Mouse (Mus musculus): ENCODE measurements around the gene Dlg2. TPM values are rescaled to one million over a fixed set of nuclear protein-coding genes. Genes with fewer than 3 reads are reported as not detected.

Dlg2 gene
- polyA plus RNA-seq, 1 experiment from 2014 or later = 4.3 TPM

GRCm38 (mm10) chr7:91173560-91173959 is 697.1 kb downstream of the Dlg2 start:
- no peak overlapping the region for H3K4me2 ChIP-seq (ENCODE audit: low read depth, low read length)
- no peak overlapping the region for H3K9ac ChIP-seq (ENCODE audit: low read length)
- no peaks in the 10 kb centered on the region for H3K9me3 ChIP-seq (replicated peaks; ENCODE audit: control insufficient read depth, low read length)
- H3K4me3 ChIP-seq (replicated peaks; ENCODE audit: low read length) = no peak overlapping the region
- no peak for ATAC-seq (ENCODE audit: insufficient read depth, low FRiP score)
- no peak overlapping the region for H3K27ac ChIP-seq (ENCODE audit: low read length)
- no peaks in the 10 kb centered on the region for H3K27me3 ChIP-seq (ENCODE audit: control insufficient read depth, insufficient read depth, low read length)
- H3K36me3 ChIP-seq (ENCODE audit: control insufficient read depth, insufficient read depth, low read length) = no peaks in the 10 kb centered on the region
- WGBS = 91% methylated on average over 2 of the region's 2 CpGs
- H3K4me1 ChIP-seq (ENCODE audit: control insufficient read depth, insufficient read depth, low read length) = no peaks in the 10 kb centered on the region

DNA sequence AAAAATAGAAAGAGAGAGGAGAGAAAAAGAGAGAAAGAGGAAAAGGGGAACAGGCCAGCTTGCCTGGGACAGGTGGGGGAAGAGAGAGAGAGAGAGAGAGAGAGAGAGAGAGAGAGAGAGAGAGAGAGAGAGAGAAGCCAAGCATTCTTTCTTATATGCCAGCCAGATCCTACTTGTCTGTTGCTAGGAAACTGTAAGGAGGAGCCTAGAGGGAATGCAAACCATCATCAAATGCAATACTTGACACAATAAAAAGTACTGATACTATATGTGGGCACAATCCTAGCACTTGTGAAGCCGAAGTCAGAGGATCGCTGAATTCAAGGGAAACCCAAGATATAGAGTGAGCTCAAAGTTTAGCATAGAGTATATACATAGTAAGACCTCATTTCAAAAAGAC is 711.7 kb downstream of the Dlg2 start:
- Histone ChIP-seq H3K4me2 (ENCODE audit: low read depth, low read length) (no peak overlapping the region), H3K4me1 (ENCODE audit: control insufficient read depth, insufficient read depth, low read length) (no peaks in the 10 kb centered on the region), H3K4me3 (replicated peaks; ENCODE audit: low read length) (no peak overlapping the region), H3K9ac (ENCODE audit: low read length) (no peak overlapping the region), H3K36me3 (ENCODE audit: control insufficient read depth, insufficient read depth, low read length) (no peaks in the 10 kb centered on the region), H3K27ac (ENCODE audit: low read length) (no peak overlapping the region), H3K27me3 (ENCODE audit: control insufficient read depth, insufficient read depth, low read length) (no peaks in the 10 kb centered on the region), H3K9me3 (replicated peaks; ENCODE audit: control insufficient read depth, low read length) (no peaks in the 10 kb centered on the region)
- 91% methylated on average over 2 of the region's 2 CpGs for WGBS
- no peak for ATAC-seq (ENCODE audit: insufficient read depth, low FRiP score)

- no peaks in the 10 kb centered on the region for H3K9me3 ChIP-seq (replicated peaks; ENCODE audit: control insufficient read depth, low read length)
- no peaks in the 10 kb centered on the region for H3K36me3 ChIP-seq (ENCODE audit: control insufficient read depth, insufficient read depth, low read length)
- H3K4me3 ChIP-seq (replicated peaks; ENCODE audit: low read length) = no peak overlapping the region
- H3K27me3 ChIP-seq (ENCODE audit: control insufficient read depth, insufficient read depth, low read length) = no peaks in the 10 kb centered on the region
- no peak overlapping the region for H3K4me2 ChIP-seq (ENCODE audit: low read depth, low read length)
- WGBS = 85% methylated on average over 1 of the region's 1 CpGs
- ATAC-seq (ENCODE audit: insufficient read depth, low FRiP score) = no peak
- H3K27ac ChIP-seq (ENCODE audit: low read length) = no peak overlapping the region
- H3K9ac ChIP-seq (ENCODE audit: low read length) = no peak overlapping the region
- no peaks in the 10 kb centered on the region for H3K4me1 ChIP-seq (ENCODE audit: control insufficient read depth, insufficient read depth, low read length)
These were observed 722.9 kb downstream of the Dlg2 start for GRCm38 (mm10) chr7:91199372-91199771.

GRCm38 (mm10) chr7:91208083-91208852 is 731.8 kb downstream of the Dlg2 start:
- Histone ChIP-seq H3K4me2 (ENCODE audit: low read depth, low read length) (no peak overlapping the region), H3K27me3 (ENCODE audit: control insufficient read depth, insufficient read depth, low read length) (no peaks in the 10 kb centered on the region), H3K9me3 (replicated peaks; ENCODE audit: control insufficient read depth, low read length) (no peaks in the 10 kb centered on the region), H3K27ac (ENCODE audit: low read length) (no peak overlapping the region), H3K36me3 (ENCODE audit: control insufficient read depth, insufficient read depth, low read length) (no peaks in the 10 kb centered on the region), H3K9ac (ENCODE audit: low read length) (no peak overlapping the region), H3K4me1 (ENCODE audit: control insufficient read depth, insufficient read depth, low read length) (no peaks in the 10 kb centered on the region), H3K4me3 (replicated peaks; ENCODE audit: low read length) (no peak overlapping the region)
- ATAC-seq (ENCODE audit: insufficient read depth, low FRiP score) = no peak
- WGBS = 61% methylated on average over 5 of the region's 5 CpGs

- no peak overlapping the region for H3K9ac ChIP-seq (ENCODE audit: low read length)
- no peaks in the 10 kb centered on the region for H3K36me3 ChIP-seq (ENCODE audit: control insufficient read depth, insufficient read depth, low read length)
- no peaks in the 10 kb centered on the region for H3K9me3 ChIP-seq (replicated peaks; ENCODE audit: control insufficient read depth, low read length)
- H3K4me2 ChIP-seq (ENCODE audit: low read depth, low read length) = no peak overlapping the region
- no peak for ATAC-seq (ENCODE audit: insufficient read depth, low FRiP score)
- WGBS = 70% methylated on average over 6 of the region's 6 CpGs
- no peak overlapping the region for H3K27ac ChIP-seq (ENCODE audit: low read length)
- H3K27me3 ChIP-seq (ENCODE audit: control insufficient read depth, insufficient read depth, low read length) = no peaks in the 10 kb centered on the region
- H3K4me3 ChIP-seq (replicated peaks; ENCODE audit: low read length) = no peak overlapping the region
- H3K4me1 ChIP-seq (ENCODE audit: control insufficient read depth, insufficient read depth, low read length) = no peaks in the 10 kb centered on the region
These were observed 732.5 kb downstream of the Dlg2 start for GRCm38 (mm10) chr7:91208973-91209372.

- no peak overlapping the region for H3K4me3 ChIP-seq (replicated peaks; ENCODE audit: low read length)
- no peak overlapping the region for H3K9ac ChIP-seq (ENCODE audit: low read length)
- no peaks in the 10 kb centered on the region for H3K9me3 ChIP-seq (replicated peaks; ENCODE audit: control insufficient read depth, low read length)
- no peak overlapping the region for H3K27ac ChIP-seq (ENCODE audit: low read length)
- no peaks in the 10 kb centered on the region for H3K4me1 ChIP-seq (ENCODE audit: control insufficient read depth, insufficient read depth, low read length)
- no peaks in the 10 kb centered on the region for H3K36me3 ChIP-seq (ENCODE audit: control insufficient read depth, insufficient read depth, low read length)
- H3K27me3 ChIP-seq (ENCODE audit: control insufficient read depth, insufficient read depth, low read length) = no peaks in the 10 kb centered on the region
- no peak overlapping the region for H3K4me2 ChIP-seq (ENCODE audit: low read depth, low read length)
- no peak for ATAC-seq (ENCODE audit: insufficient read depth, low FRiP score)
- 83% methylated on average over 1 of the region's 1 CpGs for WGBS
These were observed 735.8 kb downstream of the Dlg2 start for GRCm38 (mm10) chr7:91212236-91212635.

GRCm38 (mm10) chr7:91214921-91215320 is 738.4 kb downstream of the Dlg2 start:
- WGBS = 74% methylated on average over 1 of the region's 1 CpGs

DNA sequence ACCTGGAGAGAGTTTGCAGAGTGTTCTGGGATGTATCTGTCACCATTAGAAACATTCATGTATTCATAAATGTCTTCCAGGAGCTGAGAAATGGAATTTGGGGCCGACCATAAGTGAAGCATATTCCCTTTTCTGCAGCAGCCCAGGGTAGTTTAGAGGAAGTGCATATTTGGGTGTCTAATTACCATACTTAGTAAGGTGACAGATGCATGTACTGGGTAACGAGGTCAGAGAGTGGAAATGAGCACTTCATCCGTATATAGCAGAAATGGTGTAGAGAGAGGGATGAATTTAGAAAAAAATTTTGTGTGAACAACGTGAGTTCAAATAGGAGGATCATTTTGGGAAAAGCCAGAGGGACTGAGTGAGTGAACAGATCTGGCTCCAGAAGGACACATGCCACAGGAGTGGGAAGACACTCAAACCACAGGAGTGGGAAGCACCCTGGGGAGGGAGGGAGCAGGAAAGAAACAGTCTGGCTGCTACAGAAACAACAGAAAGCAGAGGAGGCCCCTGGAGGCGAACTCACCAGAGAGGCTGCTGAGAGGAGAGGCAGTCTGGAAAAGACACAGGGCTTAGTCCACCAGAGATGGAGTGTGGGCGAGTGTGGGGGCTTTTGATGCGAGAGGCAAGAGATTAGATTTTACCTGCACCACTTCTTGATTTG is 742.0 kb downstream of the Dlg2 start:
- H3K27ac ChIP-seq (ENCODE audit: low read length) = no peak overlapping the region
- no peaks in the 10 kb centered on the region for H3K9me3 ChIP-seq (replicated peaks; ENCODE audit: control insufficient read depth, low read length)
- no peak for ATAC-seq (ENCODE audit: insufficient read depth, low FRiP score)
- H3K36me3 ChIP-seq (ENCODE audit: control insufficient read depth, insufficient read depth, low read length) = no peaks in the 10 kb centered on the region
- H3K9ac ChIP-seq (ENCODE audit: low read length) = no peak overlapping the region
- no peaks in the 10 kb centered on the region for H3K27me3 ChIP-seq (ENCODE audit: control insufficient read depth, insufficient read depth, low read length)
- 52% methylated on average over 7 of the region's 7 CpGs for WGBS
- H3K4me2 ChIP-seq (ENCODE audit: low read depth, low read length) = no peak overlapping the region
- H3K4me3 ChIP-seq (replicated peaks; ENCODE audit: low read length) = no peak overlapping the region
- H3K4me1 ChIP-seq (ENCODE audit: control insufficient read depth, insufficient read depth, low read length) = no peaks in the 10 kb centered on the region

More at GRCm38 (mm10) chr7:91214921-91215320, 738.4 kb downstream of the Dlg2 start:
- Histone ChIP-seq H3K27me3 (ENCODE audit: control insufficient read depth, insufficient read depth, low read length) (no peaks in the 10 kb centered on the region), H3K27ac (ENCODE audit: low read length) (no peak overlapping the region), H3K4me1 (ENCODE audit: control insufficient read depth, insufficient read depth, low read length) (no peaks in the 10 kb centered on the region), H3K9ac (ENCODE audit: low read length) (no peak overlapping the region), H3K9me3 (replicated peaks; ENCODE audit: control insufficient read depth, low read length) (no peaks in the 10 kb centered on the region), H3K4me2 (ENCODE audit: low read depth, low read length) (no peak overlapping the region), H3K4me3 (replicated peaks; ENCODE audit: low read length) (no peak overlapping the region), H3K36me3 (ENCODE audit: control insufficient read depth, insufficient read depth, low read length) (no peaks in the 10 kb centered on the region)
- ATAC-seq (ENCODE audit: insufficient read depth, low FRiP score) = no peak

DNA sequence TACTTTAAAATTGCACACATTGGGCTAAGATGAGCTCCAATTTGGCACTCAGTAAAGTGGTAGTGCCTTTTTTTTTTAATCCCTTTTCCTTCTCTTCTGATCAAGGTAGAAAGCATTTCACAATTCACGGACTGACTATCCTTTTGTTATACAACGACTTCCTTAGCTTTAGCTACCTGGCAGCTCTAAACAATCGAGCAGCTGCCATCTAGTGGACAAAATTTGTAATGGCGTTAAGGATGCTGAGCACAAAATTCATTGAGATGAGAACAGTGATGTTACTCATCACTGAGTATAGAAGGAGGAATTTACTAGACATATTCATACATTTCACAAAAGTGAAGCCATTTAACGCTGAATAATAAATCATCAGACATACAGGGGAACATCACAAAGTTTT is 750.0 kb downstream of the Dlg2 start:
- no peak for ATAC-seq (ENCODE audit: insufficient read depth, low FRiP score)
- Histone ChIP-seq H3K4me3 (replicated peaks; ENCODE audit: low read length) (no peak overlapping the region), H3K4me1 (ENCODE audit: control insufficient read depth, insufficient read depth, low read length) (no peaks in the 10 kb centered on the region), H3K9me3 (replicated peaks; ENCODE audit: control insufficient read depth, low read length) (no peaks in the 10 kb centered on the region), H3K9ac (ENCODE audit: low read length) (no peak overlapping the region), H3K4me2 (ENCODE audit: low read depth, low read length) (no peak overlapping the region), H3K27me3 (ENCODE audit: control insufficient read depth, insufficient read depth, low read length) (no peaks in the 10 kb centered on the region), H3K36me3 (ENCODE audit: control insufficient read depth, insufficient read depth, low read length) (no peaks in the 10 kb centered on the region), H3K27ac (ENCODE audit: low read length) (no peak overlapping the region)
- 2% methylated on average over 5 of the region's 5 CpGs for WGBS
